Comparison of ENCODE assay signal across 18 mouse cellular contexts in the genomic region with DNA sequence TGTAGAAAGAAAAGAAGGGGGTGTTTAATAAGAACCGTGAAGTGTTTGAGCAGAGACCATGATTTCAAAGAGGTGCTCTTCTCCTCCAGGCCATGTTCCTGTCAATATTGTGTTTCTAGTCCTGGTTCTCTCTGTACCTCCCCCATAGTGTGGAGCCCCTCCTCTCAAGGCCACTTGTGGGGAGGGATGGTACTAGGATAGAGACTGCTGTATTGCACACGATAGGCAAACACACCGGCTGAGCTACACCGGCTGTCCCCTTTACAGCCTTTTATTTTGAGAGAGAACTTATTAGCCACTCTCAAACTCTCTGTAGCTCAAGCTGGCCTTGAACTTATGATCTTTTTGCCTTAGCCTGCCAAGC. TPM values are rescaled to one million over a fixed set of nuclear protein-coding genes. Genes with fewer than 3 reads are reported as not detected.
DNase-seq lines count a peak whose midpoint lies in the region; ATAC-seq lines count a peak whose summit lies in the region.
"Had no signal": no experiment of that assay in that cellular context is flagged by ENCODE, and none has a peak within 500 bp of the region (broad histone marks: within the 10 kb centered on the region; RNA-seq: fewer than 3 reads in every experiment).

No protein-coding gene starts in this region.

- ATAC-seq in forebrain, embryonic 13.5 days: no peak
- ATAC-seq in forebrain, embryonic 11.5 days (replicated peaks; ENCODE audit: low FRiP score): no peak
- no peak for ATAC-seq in kidney, embryonic 16.5 days (ENCODE audit: low FRiP score, low TSS enrichment)
- ATAC-seq in embryonic facial prominence, embryonic 15.5 days (ENCODE audit: insufficient number of reproducible peaks, low FRiP score, low TSS enrichment, low read depth): no peak
- ATAC-seq in limb, embryonic 13.5 days (ENCODE audit: low FRiP score, low read depth): 0 out of 2 replicates have a peak, but pooled peaks have one; percentile 21
- ATAC-seq: intestine, embryonic 15.5 days had no signal

- 0 out of 2 replicates have a peak overlapping the region, but pooled peaks have one; percentile 6 for H3K27ac ChIP-seq in forebrain, embryonic 13.5 days
- H3K27ac ChIP-seq in forebrain, embryonic 11.5 days (ENCODE audit: low read depth, low read length): no peak overlapping the region
- 0 out of 2 replicates have a peak overlapping the region, but pooled peaks have one; percentile 14 for H3K27ac ChIP-seq in kidney, embryonic 16.5 days (ENCODE audit: low read length)
- H3K27ac ChIP-seq in embryonic facial prominence, embryonic 15.5 days (replicated peaks): peak overlapping the region; percentile 34; the same call in 1 of the 2 replicates
- H3K27ac ChIP-seq in limb, embryonic 13.5 days: peak overlapping the region; percentile 39; the same call in 1 of the 2 replicates
- H3K27ac ChIP-seq: intestine, embryonic 15.5 days; limb, embryonic 12.5 days; liver, embryonic 15.5 days had no signal

- H3K36me3 ChIP-seq in forebrain, embryonic 13.5 days (ENCODE audit: poor library complexity, severe bottlenecking): no peaks in the 10 kb centered on the region
- H3K36me3 ChIP-seq in forebrain, embryonic 11.5 days (ENCODE audit: control insufficient read depth, insufficient read depth, low read length): no peaks in the 10 kb centered on the region
- no peaks in the 10 kb centered on the region for H3K36me3 ChIP-seq in kidney, embryonic 16.5 days (ENCODE audit: insufficient read depth, low read length)
- H3K36me3 ChIP-seq in embryonic facial prominence, embryonic 15.5 days: no peaks in the 10 kb centered on the region
- H3K36me3 ChIP-seq in limb, embryonic 13.5 days: no peaks in the 10 kb centered on the region
- H3K36me3 ChIP-seq: intestine, embryonic 15.5 days; limb, embryonic 12.5 days; liver, embryonic 15.5 days had no signal

- 74% methylated on average over 4 of the region's 4 CpGs for WGBS in forebrain, embryonic 13.5 days
- 85% methylated on average over 4 of the region's 4 CpGs for WGBS in forebrain, embryonic 11.5 days
- 29% methylated on average over 4 of the region's 4 CpGs for WGBS in kidney, embryonic 16.5 days
- WGBS in embryonic facial prominence, embryonic 15.5 days: 65% methylated on average over 4 of the region's 4 CpGs
- WGBS in limb, embryonic 13.5 days: 47% methylated on average over 4 of the region's 4 CpGs

- no peak overlapping the region for H3K4me3 ChIP-seq in forebrain, embryonic 13.5 days
- H3K4me3 ChIP-seq in forebrain, embryonic 11.5 days (ENCODE audit: low read depth, low read length): no peak overlapping the region
- H3K4me3 ChIP-seq in kidney, embryonic 16.5 days (ENCODE audit: low read length): no peak overlapping the region
- H3K4me3 ChIP-seq in embryonic facial prominence, embryonic 15.5 days (replicated peaks): no peak overlapping the region
- no peak overlapping the region for H3K4me3 ChIP-seq in limb, embryonic 13.5 days
- H3K4me3 ChIP-seq: erythroblast, embryonic 14.5 days; intestine, embryonic 15.5 days; limb, embryonic 12.5 days; liver, embryonic 15.5 days had no signal

- H3K9ac ChIP-seq in forebrain, embryonic 13.5 days: no peak overlapping the region
- H3K9ac ChIP-seq in forebrain, embryonic 11.5 days (ENCODE audit: low read length): no peak overlapping the region
- no peak overlapping the region for H3K9ac ChIP-seq in kidney, embryonic 16.5 days (replicated peaks; ENCODE audit: low read length)
- H3K9ac ChIP-seq in embryonic facial prominence, embryonic 15.5 days: no peak overlapping the region
- H3K9ac ChIP-seq in limb, embryonic 13.5 days: no peak overlapping the region
- H3K9ac ChIP-seq: intestine, embryonic 15.5 days; limb, embryonic 12.5 days; liver, embryonic 15.5 days had no signal

- H3K4me1 ChIP-seq in forebrain, embryonic 13.5 days: peaks cover 32% of the 10 kb centered on the region
- no peaks in the 10 kb centered on the region for H3K4me1 ChIP-seq in forebrain, embryonic 11.5 days (replicated peaks; ENCODE audit: control insufficient read depth, insufficient read depth, low read length)
- peaks cover 25% of the 10 kb centered on the region for H3K4me1 ChIP-seq in kidney, embryonic 16.5 days (ENCODE audit: insufficient read depth, low read length)
- peaks cover 47% of the 10 kb centered on the region for H3K4me1 ChIP-seq in embryonic facial prominence, embryonic 15.5 days
- peaks cover 63% of the 10 kb centered on the region for H3K4me1 ChIP-seq in limb, embryonic 13.5 days
- H3K4me1 ChIP-seq: liver, embryonic 15.5 days had no signal

- H3K9me3 ChIP-seq in forebrain, embryonic 13.5 days (replicated peaks): no peaks in the 10 kb centered on the region
- no peaks in the 10 kb centered on the region for H3K9me3 ChIP-seq in forebrain, embryonic 11.5 days (ENCODE audit: control insufficient read depth, low read length)
- H3K9me3 ChIP-seq in kidney, embryonic 16.5 days (ENCODE audit: low read length): no peaks in the 10 kb centered on the region
- H3K9me3 ChIP-seq in embryonic facial prominence, embryonic 15.5 days (replicated peaks): no peaks in the 10 kb centered on the region
- no peaks in the 10 kb centered on the region for H3K9me3 ChIP-seq in limb, embryonic 13.5 days
- H3K9me3 ChIP-seq: intestine, embryonic 15.5 days; limb, embryonic 12.5 days; liver, embryonic 15.5 days had no signal

- DNase-seq in forebrain, embryonic 11.5 days (ENCODE audit: low spot score): no peak
- no peak for DNase-seq in kidney, postnatal 14 days
- DNase-seq in embryo, embryonic 10 days (ENCODE audit: low spot score): no peak
- DNase-seq in adrenal gland, adult 18-20 months (ENCODE audit: low spot score in 2 of 2): no peak
- DNase-seq: embryo, embryonic 11 days; heart, postnatal 14 days; layer of hippocampus, adult 9-11 months; lung, postnatal 36 days; right cerebral cortex, postnatal 14 days had no signal

- no peak overlapping the region for H3K4me2 ChIP-seq in forebrain, embryonic 13.5 days
- H3K4me2 ChIP-seq in forebrain, embryonic 11.5 days (ENCODE audit: low read depth, low read length, severe bottlenecking): no peak overlapping the region
- H3K4me2 ChIP-seq in kidney, embryonic 16.5 days (replicated peaks; ENCODE audit: low read depth, low read length): no peak overlapping the region
- no peak overlapping the region for H3K4me2 ChIP-seq in embryonic facial prominence, embryonic 15.5 days (replicated peaks)
- no peak overlapping the region; the same call in 1 of the 2 replicates for H3K4me2 ChIP-seq in limb, embryonic 13.5 days (replicated peaks)
- H3K4me2 ChIP-seq: heart, embryonic 11.5 days; intestine, embryonic 15.5 days; limb, embryonic 12.5 days; liver, embryonic 15.5 days had no signal

- no peaks in the 10 kb centered on the region for H3K27me3 ChIP-seq in forebrain, embryonic 13.5 days
- H3K27me3 ChIP-seq in forebrain, embryonic 11.5 days (ENCODE audit: control insufficient read depth, insufficient read depth, low read length): no peaks in the 10 kb centered on the region; the same call in 1 of the 2 replicates
- no peaks in the 10 kb centered on the region for H3K27me3 ChIP-seq in kidney, embryonic 16.5 days (ENCODE audit: insufficient read depth, low read length)
- H3K27me3 ChIP-seq in embryonic facial prominence, embryonic 15.5 days: no peaks in the 10 kb centered on the region
- H3K27me3 ChIP-seq in limb, embryonic 13.5 days: no peaks in the 10 kb centered on the region
- H3K27me3 ChIP-seq: intestine, embryonic 15.5 days; limb, embryonic 12.5 days; liver, embryonic 15.5 days had no signal

RNA-seq across cellular contexts. Expression of a gene that starts 11.1 kb away (rescaled TPM):
- 37.2 and 51.0 TPM in 2 replicates for polyA plus RNA-seq in forebrain, embryonic 13.5 days (2015; fragmentation: Nextera tagmentation; extraction: Ambion mirVana)
- 6.6 and 7.4 TPM in 2 replicates for polyA plus RNA-seq in forebrain, embryonic 11.5 days (2014; fragmentation: Nextera tagmentation; extraction: Ambion mirVana)
- 5.0 and 5.5 TPM in 2 replicates for polyA plus RNA-seq in kidney, embryonic 16.5 days (2015; fragmentation: Nextera tagmentation; extraction: Ambion mirVana)
- polyA plus RNA-seq in embryonic facial prominence, embryonic 15.5 days (2015; fragmentation: Nextera tagmentation; extraction: Ambion mirVana): 18.2 TPM in 2 replicates
- polyA plus RNA-seq in limb, embryonic 13.5 days (2015; fragmentation: Nextera tagmentation; extraction: Ambion mirVana): 25.7 and 29.3 TPM in 2 replicates
- total RNA-seq in adrenal gland, adult 18-20 months (2021): 10 to 100 TPM in 1 of 2 experiments, 1 to 10 TPM in 1; 6.4 to 29.1 TPM
- polyA plus RNA-seq: erythroblast, embryonic 14.5 days had no signal
